Mouse (Mus musculus) stomach, embryonic 15.5 days (tissue): ENCODE data around the gene Npvf. TPM values are rescaled to one million over a fixed set of nuclear protein-coding genes. Genes with fewer than 3 reads are reported as not detected.
"Not testable (repeated sequence)": the region's sequence is repeated elsewhere in the genome, so short reads cannot be mapped to it uniquely, and the experiment has no call there.

Experiments
- ATAC-seq: fragments of 200-750 bp; cut with Nextera tagmentation; 2 replicates; pipeline ENCODE4 v1.8.0; 2017; ENCODE audit warnings: low read depth, moderate number of reproducible peaks, moderate TSS enrichment; ENCODE audit not compliant: insufficient read depth, low FRiP score
- H3K27ac ChIP-seq: fragments of 300-500 bp; sonication (generic); 2 replicates; pipeline ENCODE4 v1.5.1; 2015; ENCODE audit warnings: mild to moderate bottlenecking, inconsistent platforms
- H3K27me3 ChIP-seq: fragments of 300-500 bp; sonication (generic); replicated peaks from 2 replicates; pipeline ENCODE4 v1.6.1; 2015; ENCODE audit warnings: inconsistent platforms
- H3K36me3 ChIP-seq: fragments of 300-500 bp; sonication (generic); 2 replicates; pipeline ENCODE4 v1.6.1; 2015; ENCODE audit warnings: inconsistent platforms
- H3K4me1 ChIP-seq: fragments of 300-500 bp; sonication (generic); 2 replicates; pipeline ENCODE4 v1.6.1; 2015; ENCODE audit warnings: inconsistent platforms
- H3K4me2 ChIP-seq: fragments of 300-500 bp; sonication (generic); 2 replicates; pipeline ENCODE4 v1.6.1; 2015; ENCODE audit warnings: mild to moderate bottlenecking, inconsistent platforms
- H3K4me3 ChIP-seq: fragments of 300-500 bp; sonication (generic); replicated peaks from 2 replicates; pipeline ENCODE4 v1.5.1; 2015; ENCODE audit warnings: inconsistent platforms
- H3K9ac ChIP-seq: fragments of 300-500 bp; sonication (generic); 2 replicates; pipeline ENCODE4 v1.6.1; 2015; ENCODE audit warnings: inconsistent platforms
- H3K9me3 ChIP-seq: fragments of 300-500 bp; sonication (generic); 2 replicates; pipeline ENCODE4 v1.6.1; 2016; ENCODE audit warnings: inconsistent platforms
- WGBS: fragments of 180-500 bp; shearing (Covaris S2); methylation state at CpG from one replicate; pipeline ENCODE4 v1.1.7; 2015; 5-methylcytosine and 5-hydroxymethylcytosine counted together
- polyA plus RNA-seq: library from polyadenylated mRNA; unstranded; fragments of >200 nt; fragmentation: Nextera tagmentation; extraction: Ambion mirVana; gene quantifications from 2 replicates; pipeline ENCODE4 v1.2.1, GENCODE M21; 2015

Gene Npvf
- polyA plus RNA-seq, 1 experiment from 2014 or later = not detected

DNA sequence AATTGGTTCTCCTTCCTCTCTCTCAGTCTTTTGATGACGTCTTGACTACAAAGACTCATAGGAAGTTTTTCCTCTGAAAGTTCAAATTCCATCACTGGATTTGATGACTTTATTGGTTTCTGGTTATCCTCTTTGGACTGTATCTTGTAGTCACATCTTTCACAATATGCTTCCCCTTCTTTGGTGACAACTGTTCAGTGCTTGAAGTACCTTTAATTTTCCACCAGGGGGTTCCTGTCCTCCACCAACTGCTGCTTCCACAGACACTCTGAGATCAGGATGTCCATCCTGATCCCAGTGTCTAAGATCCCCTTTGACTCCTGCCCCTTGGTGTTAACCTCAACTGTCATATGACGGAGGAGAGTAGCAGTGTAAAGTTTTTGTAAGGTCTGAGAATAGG, 28.1 kb downstream of the Npvf start:
- not testable (repeated sequence) for H3K27me3 ChIP-seq, H3K4me1 ChIP-seq, H3K4me2 ChIP-seq, ATAC-seq, H3K9ac ChIP-seq, H3K9me3 ChIP-seq, H3K27ac ChIP-seq, H3K36me3 ChIP-seq, H3K4me3 ChIP-seq
- WGBS = 70% methylated on average over 2 of the region's 2 CpGs

DNA sequence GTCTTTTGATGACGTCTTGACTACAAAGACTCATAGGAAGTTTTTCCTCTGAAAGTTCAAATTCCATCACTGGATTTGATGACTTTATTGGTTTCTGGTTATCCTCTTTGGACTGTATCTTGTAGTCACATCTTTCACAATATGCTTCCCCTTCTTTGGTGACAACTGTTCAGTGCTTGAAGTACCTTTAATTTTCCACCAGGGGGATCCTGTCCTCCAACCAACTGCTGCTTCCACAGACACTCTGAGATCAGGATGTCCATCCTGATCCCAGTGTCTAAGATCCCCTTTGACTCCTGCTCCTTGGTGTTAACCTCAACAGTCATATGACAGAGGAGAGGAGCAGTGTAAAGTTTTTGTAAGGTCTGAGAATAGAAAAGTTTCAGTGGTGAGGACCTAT, 36.0 kb downstream of the Npvf start:
- H3K4me2 ChIP-seq, H3K9me3 ChIP-seq, H3K9ac ChIP-seq, ATAC-seq, H3K4me3 ChIP-seq, H3K27ac ChIP-seq, H3K36me3 ChIP-seq, H3K27me3 ChIP-seq, H3K4me1 ChIP-seq: not testable (repeated sequence)
- WGBS = 95% methylated on average over 1 of the region's 1 CpGs

DNA sequence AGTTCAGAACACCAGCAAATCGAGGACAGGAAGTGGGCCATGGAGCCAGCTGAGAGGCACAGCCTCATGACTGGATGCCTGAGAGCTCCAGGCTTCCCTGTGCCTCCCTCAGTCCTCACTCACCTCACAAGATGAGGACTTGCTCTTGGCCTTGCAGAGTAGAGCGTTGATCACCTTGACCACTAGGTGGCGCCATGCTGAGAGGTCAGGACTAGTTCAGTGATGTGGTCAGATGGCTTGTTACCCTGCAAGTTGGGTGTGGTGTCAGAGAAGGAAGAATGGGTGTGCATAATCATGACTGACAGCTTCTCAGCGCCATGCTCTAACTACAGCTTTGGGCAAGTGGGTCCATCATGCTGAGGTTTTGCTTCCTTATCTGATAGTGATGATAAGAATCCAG, 52.6 kb downstream of the Npvf start:
- Histone ChIP-seq H3K27me3 (no peaks in the 10 kb centered on the region), H3K4me2 (no peak overlapping the region), H3K4me3 (no peak overlapping the region), H3K9me3 (no peaks in the 10 kb centered on the region), H3K36me3 (no peaks in the 10 kb centered on the region), H3K9ac (no peak overlapping the region), H3K27ac (no peak overlapping the region), H3K4me1 (0 out of 2 replicates have a peak, but pooled peaks cover 6% of the 10 kb centered on the region)
- WGBS = 33% methylated on average over 4 of the region's 4 CpGs
- no peak for ATAC-seq

Other genes with a start within 250 kb of the Npvf start
- 12.0 and 12.4 TPM in 2 replicates for gene Osbpl3, start 198.2 kb downstream of the Npvf start, polyA plus RNA-seq
- gene Cycs, start 87.9 kb downstream of the Npvf start, polyA plus RNA-seq = 69.0 and 73.3 TPM in 2 replicates
- gene 4921507P07Rik, start 57.8 kb downstream of the Npvf start, polyA plus RNA-seq = 0.80 and 0.81 TPM in 2 replicates